Mouse (Mus musculus) liver, postnatal 0 days (tissue): ENCODE measurements around the gene Fshr. TPM values are rescaled to one million over a fixed set of nuclear protein-coding genes. Genes with fewer than 3 reads are reported as not detected.

Experiments used
- ATAC-seq: fragments of 200-750 bp; cut with Nextera tagmentation; 2 replicates; pipeline ENCODE4 v1.8.0; 2017; ENCODE audit warnings: mild to moderate bottlenecking, moderate library complexity
- DNase-seq: peaks from one replicate; pipeline ENCODE4 v3.0.0-alpha.2; 2016
- H3K27ac ChIP-seq: fragments of 300-500 bp; sonication (generic); 2 replicates; pipeline ENCODE4 v1.5.1; 2014; ENCODE audit warnings: antibody characterized with exemption, moderate library complexity, mild to moderate bottlenecking, low read depth
- H3K27me3 ChIP-seq: fragments of 300-500 bp; sonication (generic); 2 replicates; pipeline ENCODE4 v1.6.1; 2014; ENCODE audit warnings: low read length, control low read depth, mixed read lengths; ENCODE audit not compliant: insufficient read depth
- H3K36me3 ChIP-seq: fragments of 300-500 bp; sonication (generic); replicated peaks from 2 replicates; pipeline ENCODE4 v1.6.1; 2014; ENCODE audit warnings: mild to moderate bottlenecking, control low read depth, low read length, moderate library complexity, mixed read lengths; ENCODE audit not compliant: insufficient read depth
- H3K4me1 ChIP-seq: fragments of 300-500 bp; sonication (generic); 2 replicates; pipeline ENCODE4 v1.6.1; 2014; ENCODE audit warnings: antibody characterized with exemption, mild to moderate bottlenecking, control low read depth; ENCODE audit not compliant: insufficient read depth
- H3K4me2 ChIP-seq: fragments of 300-500 bp; sonication (generic); 2 replicates; pipeline ENCODE4 v1.6.1; 2014; ENCODE audit warnings: low read depth, mild to moderate bottlenecking, low read length, moderate library complexity, mixed read lengths
- H3K4me3 ChIP-seq: fragments of 300-500 bp; sonication (generic); 2 replicates; pipeline ENCODE4 v1.5.1; 2014; ENCODE audit warnings: low read depth, low read length
- H3K9ac ChIP-seq: fragments of 300-500 bp; sonication (generic); replicated peaks from 2 replicates; pipeline ENCODE4 v1.6.1; 2014; ENCODE audit warnings: mild to moderate bottlenecking, moderate library complexity
- H3K9me3 ChIP-seq: fragments of 300-500 bp; sonication (generic); 2 replicates; pipeline ENCODE4 v1.6.1; 2016; ENCODE audit warnings: mild to moderate bottlenecking, control low read depth, low read length, mixed read lengths
- CTCF ChIP-seq: sonication (generic); IDR thresholded peaks from 2 replicates; pipeline ENCODE4 v1.5.1; 2016; ENCODE audit warnings: antibody characterized with exemption, low read depth
- EP300 ChIP-seq: IDR thresholded peaks from 2 replicates; pipeline ENCODE4 v1.6.1; 2016; ENCODE audit warnings: antibody characterized with exemption, low read depth, mild to moderate bottlenecking
- WGBS: fragments of 180-500 bp; shearing (Covaris S2); extraction: QIAGEN DNeasy Blood & Tissue Kit; methylation state at CpG from one replicate; pipeline ENCODE4 v1.1.7; 2014; ENCODE audit not compliant: insufficient replicate concordance; 5-methylcytosine and 5-hydroxymethylcytosine counted together
- polyA plus RNA-seq: library from polyadenylated mRNA; unstranded; fragments of >200 nt; fragmentation: Nextera tagmentation; extraction: Ambion mirVana; gene quantifications from 2 replicates; pipeline ENCODE4 v1.2.1, GENCODE M21; 2015

Fshr gene
- polyA plus RNA-seq, 1 experiment from 2014 or later, result not detected

- H3K4me2 ChIP-seq, result no peak overlapping the region
- TF ChIP-seq EP300 (no peak), CTCF (no peak)
- DNase-seq, result no peak
- no peak overlapping the region for H3K9ac ChIP-seq
- WGBS, result 51% methylated on average over 10 of the region's 10 CpGs
- no peak for ATAC-seq
- H3K4me1 ChIP-seq, result no peaks in the 10 kb centered on the region
- H3K27ac ChIP-seq, result no peak overlapping the region
- no peak overlapping the region for H3K4me3 ChIP-seq
- H3K27me3 ChIP-seq, result no peaks in the 10 kb centered on the region
- no peaks in the 10 kb centered on the region for H3K36me3 ChIP-seq
- H3K9me3 ChIP-seq, result no peaks in the 10 kb centered on the region
Measured at GRCm38 (mm10) chr17:88980708-88981355, 219.6 kb downstream of the Fshr start.

- H3K4me1 ChIP-seq, result no peaks in the 10 kb centered on the region
- no peak for TF ChIP-seq CTCF
- no peak for TF ChIP-seq EP300
- no peak for ATAC-seq
Measured at GRCm38 (mm10) chr17:88974538-88974937, 225.9 kb downstream of the Fshr start.

GRCm38 (mm10) chr17:88966028-88966427 lies 234.4 kb downstream of the Fshr start:
- WGBS, result 72% methylated on average over 3 of the region's 3 CpGs
- Histone ChIP-seq H3K4me1 (no peaks in the 10 kb centered on the region), H3K4me2 (no peak overlapping the region), H3K4me3 (no peak overlapping the region), H3K27me3 (no peaks in the 10 kb centered on the region), H3K27ac (no peak overlapping the region), H3K36me3 (no peaks in the 10 kb centered on the region), H3K9me3 (no peaks in the 10 kb centered on the region), H3K9ac (no peak overlapping the region)
- no peak for ATAC-seq
- TF ChIP-seq EP300 (no peak), CTCF (no peak)
- no peak for DNase-seq

More at GRCm38 (mm10) chr17:88974538-88974937, 225.9 kb downstream of the Fshr start:
- H3K27me3 ChIP-seq, result no peaks in the 10 kb centered on the region
- H3K9ac ChIP-seq, result no peak overlapping the region
- no peak overlapping the region for H3K4me2 ChIP-seq
- H3K27ac ChIP-seq, result no peak overlapping the region
- no peaks in the 10 kb centered on the region for H3K9me3 ChIP-seq
- DNase-seq, result no peak
- 64% methylated on average over 3 of the region's 3 CpGs for WGBS
- no peak overlapping the region for H3K4me3 ChIP-seq
- no peaks in the 10 kb centered on the region for H3K36me3 ChIP-seq

- DNase-seq, result no peak
- no peak for ATAC-seq
- TF ChIP-seq EP300 (no peak), CTCF (peak; percentile 75)
- Histone ChIP-seq H3K36me3 (no peaks in the 10 kb centered on the region), H3K4me1 (no peaks in the 10 kb centered on the region), H3K4me2 (no peak overlapping the region), H3K9me3 (no peaks in the 10 kb centered on the region), H3K27me3 (no peaks in the 10 kb centered on the region), H3K9ac (no peak overlapping the region), H3K4me3 (no peak overlapping the region), H3K27ac (no peak overlapping the region)
- 16% methylated on average over 5 of the region's 5 CpGs for WGBS
Measured at GRCm38 (mm10) chr17:88954011-88954410, 246.5 kb downstream of the Fshr start.

GRCm38 (mm10) chr17:88938153-88938681 lies 262.3 kb downstream of the Fshr start:
- DNase-seq (no peak), ATAC-seq (no peak)
- 46% methylated on average over 4 of the region's 4 CpGs for WGBS
- Histone ChIP-seq H3K4me3 (no peak overlapping the region), H3K27ac (no peak overlapping the region), H3K36me3 (no peaks in the 10 kb centered on the region), H3K27me3 (no peaks in the 10 kb centered on the region), H3K4me1 (no peaks in the 10 kb centered on the region), H3K9me3 (no peaks in the 10 kb centered on the region), H3K9ac (no peak overlapping the region), H3K4me2 (no peak overlapping the region)
- no peak for TF ChIP-seq EP300
- no peak for TF ChIP-seq CTCF

GRCm38 (mm10) chr17:88937341-88938152 lies 262.9 kb downstream of the Fshr start:
- Histone ChIP-seq H3K4me2 (no peak overlapping the region), H3K9ac (no peak overlapping the region), H3K9me3 (no peaks in the 10 kb centered on the region), H3K27me3 (no peaks in the 10 kb centered on the region), H3K4me3 (no peak overlapping the region), H3K27ac (no peak overlapping the region), H3K36me3 (no peaks in the 10 kb centered on the region), H3K4me1 (no peaks in the 10 kb centered on the region)
- ATAC-seq (no peak), DNase-seq (no peak)
- TF ChIP-seq EP300 (no peak), CTCF (no peak)
- 47% methylated on average over 7 of the region's 7 CpGs for WGBS
